Mouse (Mus musculus): Measurements from ENCODE around the gene Auts2. TPM values are rescaled to one million over a fixed set of nuclear protein-coding genes. Genes with fewer than 3 reads are reported as not detected.

Auts2 gene
- polyA plus RNA-seq, 1 experiment from 2014 or later, result 7.5 TPM

- H3K9ac ChIP-seq (ENCODE audit: low read depth, low read length), result no peak overlapping the region
- no peaks in the 10 kb centered on the region for H3K9me3 ChIP-seq (replicated peaks; ENCODE audit: low read length)
- H3K36me3 ChIP-seq (ENCODE audit: insufficient read depth, low read length), result no peaks in the 10 kb centered on the region
- no peak for TF ChIP-seq CTCF (IDR thresholded peaks at IDR 0.05; ENCODE audit: low read depth)
- ATAC-seq (replicated peaks; ENCODE audit: low FRiP score, low read depth) (no peak), DNase-seq (ENCODE audit: low spot score) (no peak)
- H3K4me1 ChIP-seq (replicated peaks; ENCODE audit: insufficient read depth, low read length), result no peaks in the 10 kb centered on the region
- no peak overlapping the region for H3K4me2 ChIP-seq (ENCODE audit: low read length)
- H3K4me3 ChIP-seq (replicated peaks; ENCODE audit: low read depth, low read length), result no peak overlapping the region
- WGBS, result 83% methylated on average over 4 of the region's 4 CpGs
- H3K27me3 ChIP-seq (ENCODE audit: insufficient read depth, low read length), result no peaks in the 10 kb centered on the region
- no peak overlapping the region for H3K27ac ChIP-seq
These were observed 402.3 kb downstream of the Auts2 start for GRCm38 (mm10) chr5:132140816-132141215.

GRCm38 (mm10) chr5:132135941-132136663 is 407.0 kb downstream of the Auts2 start:
- no peak overlapping the region for H3K27ac ChIP-seq
- no peaks in the 10 kb centered on the region for H3K27me3 ChIP-seq (ENCODE audit: insufficient read depth, low read length)
- ATAC-seq (replicated peaks; ENCODE audit: low FRiP score, low read depth), result no peak
- no peak overlapping the region for H3K4me2 ChIP-seq (ENCODE audit: low read length)
- DNase-seq (ENCODE audit: low spot score), result no peak
- H3K36me3 ChIP-seq (ENCODE audit: insufficient read depth, low read length), result no peaks in the 10 kb centered on the region
- WGBS, result 51% methylated on average over 7 of the region's 7 CpGs
- no peaks in the 10 kb centered on the region for H3K4me1 ChIP-seq (replicated peaks; ENCODE audit: insufficient read depth, low read length)
- no peaks in the 10 kb centered on the region for H3K9me3 ChIP-seq (replicated peaks; ENCODE audit: low read length)
- no peak overlapping the region for H3K9ac ChIP-seq (ENCODE audit: low read depth, low read length)
- H3K4me3 ChIP-seq (replicated peaks; ENCODE audit: low read depth, low read length), result no peak overlapping the region
- no peak for TF ChIP-seq CTCF (IDR thresholded peaks at IDR 0.05; ENCODE audit: low read depth)

- WGBS, result 97% methylated on average over 3 of the region's 3 CpGs
- H3K4me2 ChIP-seq (ENCODE audit: low read length), result no peak overlapping the region
These were observed 411.2 kb downstream of the Auts2 start for GRCm38 (mm10) chr5:132131948-132132347.

GRCm38 (mm10) chr5:132130577-132130976 is 412.6 kb downstream of the Auts2 start:
- H3K36me3 ChIP-seq (ENCODE audit: insufficient read depth, low read length), result no peaks in the 10 kb centered on the region
- WGBS, result 21% methylated on average over 4 of the region's 4 CpGs
- H3K4me2 ChIP-seq (ENCODE audit: low read length), result no peak overlapping the region
- DNase-seq (ENCODE audit: low spot score), result peak; percentile 50
- no peak overlapping the region for H3K27ac ChIP-seq
- H3K4me1 ChIP-seq (replicated peaks; ENCODE audit: insufficient read depth, low read length), result no peaks in the 10 kb centered on the region
- no peak for ATAC-seq (replicated peaks; ENCODE audit: low FRiP score, low read depth)
- no peaks in the 10 kb centered on the region for H3K9me3 ChIP-seq (replicated peaks; ENCODE audit: low read length)
- H3K27me3 ChIP-seq (ENCODE audit: insufficient read depth, low read length), result no peaks in the 10 kb centered on the region
- no peak overlapping the region for H3K9ac ChIP-seq (ENCODE audit: low read depth, low read length)
- H3K4me3 ChIP-seq (replicated peaks; ENCODE audit: low read depth, low read length), result no peak overlapping the region
- TF ChIP-seq CTCF (IDR thresholded peaks at IDR 0.05; ENCODE audit: low read depth), result no peak

More at GRCm38 (mm10) chr5:132131948-132132347, 411.2 kb downstream of the Auts2 start:
- Histone ChIP-seq H3K36me3 (ENCODE audit: insufficient read depth, low read length) (no peaks in the 10 kb centered on the region), H3K9me3 (replicated peaks; ENCODE audit: low read length) (no peaks in the 10 kb centered on the region), H3K4me1 (replicated peaks; ENCODE audit: insufficient read depth, low read length) (no peaks in the 10 kb centered on the region), H3K4me3 (replicated peaks; ENCODE audit: low read depth, low read length) (no peak overlapping the region), H3K27ac (no peak overlapping the region), H3K9ac (ENCODE audit: low read depth, low read length) (no peak overlapping the region), H3K27me3 (ENCODE audit: insufficient read depth, low read length) (no peaks in the 10 kb centered on the region)
- ATAC-seq (replicated peaks; ENCODE audit: low FRiP score, low read depth), result no peak
- no peak for DNase-seq (ENCODE audit: low spot score)
- TF ChIP-seq CTCF (IDR thresholded peaks at IDR 0.05; ENCODE audit: low read depth), result no peak

- Histone ChIP-seq H3K9me3 (replicated peaks; ENCODE audit: low read length) (no peaks in the 10 kb centered on the region), H3K27ac (no peak overlapping the region), H3K9ac (ENCODE audit: low read depth, low read length) (no peak overlapping the region), H3K27me3 (ENCODE audit: insufficient read depth, low read length) (no peaks in the 10 kb centered on the region), H3K4me2 (ENCODE audit: low read length) (no peak overlapping the region), H3K4me1 (replicated peaks; ENCODE audit: insufficient read depth, low read length) (no peaks in the 10 kb centered on the region), H3K4me3 (replicated peaks; ENCODE audit: low read depth, low read length) (no peak overlapping the region), H3K36me3 (ENCODE audit: insufficient read depth, low read length) (no peaks in the 10 kb centered on the region)
- no peak for TF ChIP-seq CTCF (IDR thresholded peaks at IDR 0.05; ENCODE audit: low read depth)
- WGBS, result 69% methylated on average over 12 of the region's 12 CpGs
- ATAC-seq (replicated peaks; ENCODE audit: low FRiP score, low read depth) (no peak), DNase-seq (ENCODE audit: low spot score) (no peak)
These were observed 416.5 kb downstream of the Auts2 start for GRCm38 (mm10) chr5:132126626-132127025.

GRCm38 (mm10) chr5:132115631-132116030 is 427.5 kb downstream of the Auts2 start:
- Histone ChIP-seq H3K4me3 (replicated peaks; ENCODE audit: low read depth, low read length) (no peak overlapping the region), H3K9me3 (replicated peaks; ENCODE audit: low read length) (no peaks in the 10 kb centered on the region), H3K9ac (ENCODE audit: low read depth, low read length) (no peak overlapping the region), H3K27ac (no peak overlapping the region), H3K36me3 (ENCODE audit: insufficient read depth, low read length) (no peaks in the 10 kb centered on the region), H3K4me1 (replicated peaks; ENCODE audit: insufficient read depth, low read length) (0 out of 2 replicates have a peak, but pooled peaks cover 7% of the 10 kb centered on the region), H3K27me3 (ENCODE audit: insufficient read depth, low read length) (no peaks in the 10 kb centered on the region), H3K4me2 (ENCODE audit: low read length) (no peak overlapping the region)
- 63% methylated on average over 3 of the region's 3 CpGs for WGBS
- DNase-seq (ENCODE audit: low spot score) (peak; percentile 74), ATAC-seq (replicated peaks; ENCODE audit: low FRiP score, low read depth) (no peak)
- TF ChIP-seq CTCF (IDR thresholded peaks at IDR 0.05; ENCODE audit: low read depth), result peak; percentile 76

Data from kidney, postnatal 0 days (tissue).